8 mouse cellular contexts compared by ENCODE assay signal in genomic region chr4:132432717-132433372, GRCm38 (mm10). TPM values are rescaled to one million over a fixed set of nuclear protein-coding genes. Genes with fewer than 3 reads are reported as not detected.
DNase-seq lines count a peak whose midpoint lies in the region; ATAC-seq and TF ChIP-seq lines count a peak whose summit lies in the region.
"Had no signal": no experiment of that assay in that cellular context is flagged by ENCODE, and none has a peak within 500 bp of the region (broad histone marks: within the 10 kb centered on the region; RNA-seq: fewer than 3 reads in every experiment).

No protein-coding gene starts in this region.

- no peak overlapping the region for H3K27ac ChIP-seq in kidney, postnatal 0 days
- no peak overlapping the region for H3K27ac ChIP-seq in embryonic facial prominence, embryonic 10.5 days (replicated peaks)
- H3K27ac ChIP-seq in intestine, embryonic 16.5 days (ENCODE audit: low read length): no peak overlapping the region
- H3K27ac ChIP-seq in neural tube, embryonic 12.5 days: no peak overlapping the region

- TF ChIP-seq CTCF in kidney, postnatal 0 days (IDR thresholded peaks at IDR 0.05; ENCODE audit: low read depth): no peak

- H3K27me3 ChIP-seq in kidney, postnatal 0 days (ENCODE audit: insufficient read depth, low read length): no peaks in the 10 kb centered on the region
- H3K27me3 ChIP-seq in embryonic facial prominence, embryonic 10.5 days (replicated peaks; ENCODE audit: low read depth, poor library complexity, severe bottlenecking): no peaks in the 10 kb centered on the region
- no peaks in the 10 kb centered on the region for H3K27me3 ChIP-seq in intestine, embryonic 16.5 days (replicated peaks; ENCODE audit: control insufficient read depth, insufficient read depth, low read length)
- H3K27me3 ChIP-seq in neural tube, embryonic 12.5 days (replicated peaks): no peaks in the 10 kb centered on the region

- H3K9ac ChIP-seq in kidney, postnatal 0 days (ENCODE audit: low read depth, low read length): no peak overlapping the region
- peak overlapping the region; percentile 39; the same call in 1 of the 2 replicates for H3K9ac ChIP-seq in intestine, embryonic 16.5 days (ENCODE audit: low read depth, low read length)
- no peak overlapping the region for H3K9ac ChIP-seq in neural tube, embryonic 12.5 days

- no peak overlapping the region for H3K4me3 ChIP-seq in kidney, postnatal 0 days (replicated peaks; ENCODE audit: low read depth, low read length)
- H3K4me3 ChIP-seq in embryonic facial prominence, embryonic 10.5 days: peak overlapping the region; percentile 42
- H3K4me3 ChIP-seq in intestine, embryonic 16.5 days (ENCODE audit: low read length): peak overlapping the region; percentile 24
- H3K4me3 ChIP-seq in neural tube, embryonic 12.5 days: no peak overlapping the region

- no peak for ATAC-seq in kidney, postnatal 0 days (replicated peaks; ENCODE audit: low FRiP score, low read depth)
- ATAC-seq in intestine, embryonic 16.5 days: peak; percentile 52; the same call in 1 of the 2 replicates
- no peak for ATAC-seq in neural tube, embryonic 12.5 days (ENCODE audit: low FRiP score, low read depth)

- H3K36me3 ChIP-seq in kidney, postnatal 0 days (ENCODE audit: insufficient read depth, low read length): no peaks in the 10 kb centered on the region
- no peaks in the 10 kb centered on the region for H3K36me3 ChIP-seq in embryonic facial prominence, embryonic 10.5 days (replicated peaks)
- H3K36me3 ChIP-seq in intestine, embryonic 16.5 days (ENCODE audit: control insufficient read depth, insufficient read depth, low read length): no peaks in the 10 kb centered on the region
- H3K36me3 ChIP-seq in neural tube, embryonic 12.5 days: no peaks in the 10 kb centered on the region

- 0 out of 2 replicates have a peak, but pooled peaks cover 3% of the 10 kb centered on the region for H3K4me1 ChIP-seq in kidney, postnatal 0 days (replicated peaks; ENCODE audit: insufficient read depth, low read length)
- H3K4me1 ChIP-seq in embryonic facial prominence, embryonic 10.5 days: peaks cover 10% of the 10 kb centered on the region
- no peaks in the 10 kb centered on the region for H3K4me1 ChIP-seq in intestine, embryonic 16.5 days (ENCODE audit: control insufficient read depth, insufficient read depth, low read length)
- H3K4me1 ChIP-seq in neural tube, embryonic 12.5 days: no peaks in the 10 kb centered on the region

- no peaks in the 10 kb centered on the region for H3K9me3 ChIP-seq in kidney, postnatal 0 days (replicated peaks; ENCODE audit: low read length)
- H3K9me3 ChIP-seq in embryonic facial prominence, embryonic 10.5 days: no peaks in the 10 kb centered on the region
- no peaks in the 10 kb centered on the region for H3K9me3 ChIP-seq in intestine, embryonic 16.5 days (ENCODE audit: control insufficient read depth, low read length)
- no peaks in the 10 kb centered on the region for H3K9me3 ChIP-seq in neural tube, embryonic 12.5 days

- WGBS in kidney, postnatal 0 days: 10% methylated on average over 14 of the region's 14 CpGs
- 14% methylated on average over 14 of the region's 14 CpGs for WGBS in embryonic facial prominence, embryonic 10.5 days
- WGBS in intestine, embryonic 16.5 days: 16% methylated on average over 14 of the region's 14 CpGs
- 15% methylated on average over 14 of the region's 14 CpGs for WGBS in neural tube, embryonic 12.5 days

- no peak for DNase-seq in kidney, postnatal 0 days (ENCODE audit: low spot score)
- no peak for DNase-seq in kidney, adult 11 months
- DNase-seq in embryonic facial prominence, embryonic 10.5 days (ENCODE audit: low spot score): no peak
- no peak for DNase-seq in right cerebral cortex, adult 2 months (ENCODE audit: low spot score in 2 of 2)
- DNase-seq in urinary bladder, adult 2 months (ENCODE audit: low spot score): no peak
- DNase-seq: thymus, postnatal 14 days had no signal

- peak overlapping the region; percentile 35; the same call in 1 of the 2 replicates for H3K4me2 ChIP-seq in kidney, postnatal 0 days (ENCODE audit: low read length)
- H3K4me2 ChIP-seq in intestine, embryonic 16.5 days (ENCODE audit: low read depth, low read length): peak overlapping the region; percentile 44
- peak overlapping the region; percentile 40 for H3K4me2 ChIP-seq in neural tube, embryonic 12.5 days (replicated peaks)

RNA-seq across cellular contexts. Expression of gene Phactr4, which starts 10.6 kb away (rescaled TPM):
- 24.3 and 25.2 TPM in 2 replicates for polyA plus RNA-seq in kidney, postnatal 0 days (2015; fragmentation: Nextera tagmentation; extraction: Ambion mirVana)
- 25.9 and 27.4 TPM in 2 replicates for polyA plus RNA-seq in embryonic facial prominence, embryonic 10.5 days (2016; fragmentation: Nextera tagmentation; extraction: Ambion mirVana)
- polyA plus RNA-seq in intestine, embryonic 16.5 days (2015; fragmentation: Nextera tagmentation; extraction: Ambion mirVana): 15.9 and 17.2 TPM in 2 replicates
- polyA plus RNA-seq in neural tube, embryonic 12.5 days (2016; fragmentation: Nextera tagmentation; extraction: Ambion mirVana): 16.2 and 18.3 TPM in 2 replicates
- 9.1 and 14.1 TPM in 2 replicates for polyA plus RNA-seq in urinary bladder, adult 2 months (2012; rRNA removed)

RNA-seq across cellular contexts. Expression of gene Med18, which starts 30.9 kb away (rescaled TPM):
- 20.9 and 22.1 TPM in 2 replicates for polyA plus RNA-seq in kidney, postnatal 0 days (2015; fragmentation: Nextera tagmentation; extraction: Ambion mirVana)
- polyA plus RNA-seq in embryonic facial prominence, embryonic 10.5 days (2016; fragmentation: Nextera tagmentation; extraction: Ambion mirVana): 37.0 and 41.7 TPM in 2 replicates
- 15.2 and 18.4 TPM in 2 replicates for polyA plus RNA-seq in intestine, embryonic 16.5 days (2015; fragmentation: Nextera tagmentation; extraction: Ambion mirVana)
- polyA plus RNA-seq in neural tube, embryonic 12.5 days (2016; fragmentation: Nextera tagmentation; extraction: Ambion mirVana): 18.8 and 24.2 TPM in 2 replicates
- 5.6 and 7.5 TPM in 2 replicates for polyA plus RNA-seq in urinary bladder, adult 2 months (2012; rRNA removed)

Comparison
In these comparisons a context has a peak if more than half of its experiments do, and no peak if none do; other contexts are left out.
1. H3K4me3 ChIP-seq: peak in embryonic facial prominence, embryonic 10.5 days (single experiment) and intestine, embryonic 16.5 days (single experiment); none in kidney, postnatal 0 days (single experiment) and neural tube, embryonic 12.5 days (single experiment).
2. Peak in every context shown above with its lines, with median percentiles within 50 percentile points of each other: H3K4me2 ChIP-seq.